Mouse (Mus musculus): ENCODE measurements around the gene Ceacam5.

Ceacam5 gene

GRCm38 (mm10) chr7:17712938-17713337, at the start of gene Ceacam5:
Ceacam5 (plus strand) TSS chr7:17713238.
- DNase-seq (ENCODE audit: low spot score) = no peak
